Mouse (Mus musculus) liver, embryonic 13.5 days (tissue): ENCODE data around the gene Ccdc28b. TPM values are rescaled to one million over a fixed set of nuclear protein-coding genes. Genes with fewer than 3 reads are reported as not detected.

ENCODE experiments used
- ATAC-seq: fragments of 200-750 bp; cut with Nextera tagmentation; 2 replicates; pipeline ENCODE4 v1.8.0; 2017; ENCODE audit warnings: low read depth, mild to moderate bottlenecking, moderate number of reproducible peaks, moderate library complexity
- DNase-seq: peaks from one replicate; pipeline ENCODE4 v3.0.0; 2022
- H3K27ac ChIP-seq: fragments of 300-500 bp; sonication (generic); 2 replicates; pipeline ENCODE4 v1.5.1; 2015; ENCODE audit warnings: moderate library complexity, mild to moderate bottlenecking, inconsistent platforms
- H3K27me3 ChIP-seq: fragments of 300-500 bp; sonication (generic); 2 replicates; pipeline ENCODE4 v1.6.1; 2015; ENCODE audit warnings: mild to moderate bottlenecking, inconsistent platforms
- H3K36me3 ChIP-seq: fragments of 300-500 bp; sonication (generic); 2 replicates; pipeline ENCODE4 v1.6.1; 2015; ENCODE audit warnings: mild to moderate bottlenecking, inconsistent platforms
- H3K4me1 ChIP-seq: fragments of 300-500 bp; sonication (generic); replicated peaks from 2 replicates; pipeline ENCODE4 v1.6.1; 2015; ENCODE audit warnings: inconsistent platforms
- H3K4me2 ChIP-seq: fragments of 300-500 bp; sonication (generic); 2 replicates; pipeline ENCODE4 v1.6.1; 2015; ENCODE audit warnings: inconsistent platforms, mild to moderate bottlenecking, moderate library complexity
- H3K4me3 ChIP-seq: fragments of 300-500 bp; sonication (generic); replicated peaks from 2 replicates; pipeline ENCODE4 v1.5.1; 2015; ENCODE audit warnings: mild to moderate bottlenecking, inconsistent platforms
- H3K9ac ChIP-seq: fragments of 300-500 bp; sonication (generic); 2 replicates; pipeline ENCODE4 v1.6.1; 2015; ENCODE audit warnings: mild to moderate bottlenecking, inconsistent platforms
- H3K9me3 ChIP-seq: fragments of 300-500 bp; sonication (generic); replicated peaks from 2 replicates; pipeline ENCODE4 v1.6.1; 2016; ENCODE audit warnings: inconsistent platforms
- WGBS: fragments of 180-500 bp; shearing (Covaris S2); methylation state at CpG from one replicate; pipeline ENCODE4 v1.1.7; 2015; ENCODE audit not compliant: insufficient replicate concordance; 5-methylcytosine and 5-hydroxymethylcytosine counted together
- polyA plus RNA-seq: library from polyadenylated mRNA; unstranded; fragments of >200 nt; fragmentation: Nextera tagmentation; extraction: Ambion mirVana; gene quantifications from 2 replicates; pipeline ENCODE4 v1.2.1, GENCODE M21; 2015

Gene Ccdc28b
- polyA plus RNA-seq, 1 experiment from 2014 or later, result 13.9 TPM

GRCm38 (mm10) chr4:129640638-129641467, 17.1 kb upstream of the Ccdc28b start, which contains the start of gene Txlna:
Gene Txlna (minus strand): TSS chr4:129641065.
- Histone ChIP-seq H3K9me3 (no peaks in the 10 kb centered on the region), H3K4me3 (peak within 1 kb of the TSS; percentile 73), H3K27ac (peak within 1 kb of the TSS; percentile 87), H3K4me2 (peak within 1 kb of the TSS; percentile 88), H3K36me3 (peaks cover 41% of the 10 kb centered on the region), H3K9ac (peak within 1 kb of the TSS; percentile 83), H3K4me1 (peaks cover 33% of the 10 kb centered on the region), H3K27me3 (no peaks in the 10 kb centered on the region)
- ATAC-seq (peak; percentile 90), DNase-seq (peak; percentile 95)
- under 1% methylated on average over 59 of the region's 60 CpGs for WGBS

DNA sequence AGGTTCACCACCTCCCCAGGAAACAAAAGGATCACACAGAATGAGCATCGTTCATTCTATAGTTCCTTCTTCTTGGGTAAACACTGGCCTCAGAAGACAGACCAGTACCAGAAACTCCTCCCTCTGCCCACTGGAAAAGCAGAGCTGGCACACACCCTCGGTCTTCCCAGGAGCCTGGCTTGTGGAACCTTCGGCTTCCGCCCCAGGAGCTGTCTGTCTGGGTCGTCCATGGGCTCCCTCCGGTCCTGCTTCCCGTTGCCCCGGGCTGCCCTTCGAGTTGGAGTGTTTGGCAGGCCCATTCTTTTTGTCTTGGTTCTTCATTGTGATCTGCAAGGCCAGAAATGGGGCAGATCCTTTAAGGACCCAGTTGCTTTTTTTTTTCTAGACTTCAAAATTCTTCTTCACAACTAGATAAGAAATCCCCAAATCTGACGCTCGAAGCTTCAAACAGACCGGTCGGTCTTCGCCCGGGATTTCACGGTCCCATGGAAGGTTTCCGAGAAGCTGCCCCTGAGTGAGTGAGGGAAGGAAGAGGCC, 16.4 kb upstream of the Ccdc28b start:
- Histone ChIP-seq H3K4me2 (peak overlapping the region; percentile 88), H3K4me3 (peak overlapping the region; percentile 73), H3K36me3 (peaks cover 45% of the 10 kb centered on the region), H3K4me1 (peaks cover 33% of the 10 kb centered on the region), H3K9ac (peak overlapping the region; percentile 83), H3K9me3 (no peaks in the 10 kb centered on the region), H3K27ac (peak overlapping the region; percentile 87), H3K27me3 (no peaks in the 10 kb centered on the region)
- DNase-seq, result no peak
- ATAC-seq, result no peak
- 1% methylated on average over 17 of the region's 17 CpGs for WGBS

GRCm38 (mm10) chr4:129639221-129639620, 15.5 kb upstream of the Ccdc28b start:
- Histone ChIP-seq H3K4me1 (peaks cover 41% of the 10 kb centered on the region), H3K9me3 (no peaks in the 10 kb centered on the region), H3K9ac (peak overlapping the region; percentile 83), H3K27ac (0 out of 2 replicates have a peak overlapping the region, but pooled peaks have one; percentile 87), H3K27me3 (no peaks in the 10 kb centered on the region), H3K36me3 (peaks cover 54% of the 10 kb centered on the region), H3K4me2 (peak overlapping the region; percentile 88), H3K4me3 (peak overlapping the region; percentile 73)
- ATAC-seq (no peak), DNase-seq (no peak)
- 83% methylated on average over 15 of the region's 15 CpGs for WGBS

DNA sequence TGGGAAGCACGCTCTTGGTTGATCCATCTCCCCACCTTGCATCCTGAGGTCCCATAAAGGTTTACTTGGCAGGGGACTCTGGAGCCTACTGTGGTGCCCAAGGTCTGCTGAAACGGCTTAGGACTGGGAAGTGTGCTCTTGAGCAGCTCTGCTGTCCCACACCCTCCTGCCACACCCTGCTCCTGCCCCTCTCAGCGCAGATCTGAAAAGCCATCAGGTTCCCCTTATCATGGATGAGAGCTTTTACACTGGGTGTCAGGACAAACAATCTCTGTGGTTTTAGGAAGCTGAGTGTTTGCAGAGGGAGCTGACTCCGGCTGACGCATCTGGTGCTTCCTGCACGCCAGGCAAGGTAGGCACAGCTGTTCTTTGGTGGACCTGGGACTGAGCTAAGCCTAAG, 10.1 kb upstream of the Ccdc28b start:
- peaks cover 28% of the 10 kb centered on the region for H3K4me1 ChIP-seq
- H3K27me3 ChIP-seq, result no peaks in the 10 kb centered on the region
- 43% methylated on average over 6 of the region's 6 CpGs for WGBS
- no peaks in the 10 kb centered on the region for H3K9me3 ChIP-seq
- H3K36me3 ChIP-seq, result peaks cover 98% of the 10 kb centered on the region
- peak overlapping the region; percentile 40; the same call in 1 of the 2 replicates for H3K9ac ChIP-seq
- H3K4me2 ChIP-seq, result peak overlapping the region; percentile 44
- DNase-seq, result no peak
- ATAC-seq, result peak; percentile 87
- peak overlapping the region; percentile 53 for H3K27ac ChIP-seq
- H3K4me3 ChIP-seq, result 0 out of 2 replicates have a peak overlapping the region, but pooled peaks have one; percentile 10

- H3K4me2 ChIP-seq, result no peak overlapping the region
- DNase-seq (no peak), ATAC-seq (no peak)
- peaks cover 20% of the 10 kb centered on the region for H3K4me1 ChIP-seq
- H3K27ac ChIP-seq, result no peak overlapping the region
- WGBS, result 91% methylated on average over 12 of the region's 12 CpGs
- no peaks in the 10 kb centered on the region for H3K9me3 ChIP-seq
- no peaks in the 10 kb centered on the region for H3K27me3 ChIP-seq
- no peak overlapping the region for H3K9ac ChIP-seq
- H3K4me3 ChIP-seq, result no peak overlapping the region
- H3K36me3 ChIP-seq, result peaks cover 99% of the 10 kb centered on the region
Measured at GRCm38 (mm10) chr4:129631867-129632266, 8.1 kb upstream of the Ccdc28b start.

- no peak overlapping the region for H3K9ac ChIP-seq
- WGBS, result 93% methylated on average over 4 of the region's 4 CpGs
- DNase-seq, result no peak
- peaks cover 99% of the 10 kb centered on the region for H3K36me3 ChIP-seq
- H3K4me1 ChIP-seq, result peaks cover 29% of the 10 kb centered on the region
- no peak for ATAC-seq
- no peak overlapping the region for H3K4me2 ChIP-seq
- H3K27me3 ChIP-seq, result no peaks in the 10 kb centered on the region
- no peak overlapping the region for H3K27ac ChIP-seq
- no peak overlapping the region for H3K4me3 ChIP-seq
- no peaks in the 10 kb centered on the region for H3K9me3 ChIP-seq
Measured at GRCm38 (mm10) chr4:129630944-129631343, 7.2 kb upstream of the Ccdc28b start.

- no peak overlapping the region for H3K4me2 ChIP-seq
- peaks cover 51% of the 10 kb centered on the region for H3K36me3 ChIP-seq
- WGBS, result 72% methylated on average over 6 of the region's 6 CpGs
Measured at GRCm38 (mm10) chr4:129626035-129626434, 2.3 kb upstream of the Ccdc28b start.

GRCm38 (mm10) chr4:129625496-129625895, 1.7 kb upstream of the Ccdc28b start:
- Histone ChIP-seq H3K9me3 (no peaks in the 10 kb centered on the region), H3K4me3 (no peak overlapping the region), H3K4me2 (peak overlapping the region; percentile 75), H3K4me1 (peaks cover 55% of the 10 kb centered on the region), H3K36me3 (peaks cover 46% of the 10 kb centered on the region), H3K9ac (peak overlapping the region; percentile 64; the same call in 1 of the 2 replicates), H3K27ac (peak overlapping the region; percentile 88), H3K27me3 (no peaks in the 10 kb centered on the region)
- ATAC-seq (no peak), DNase-seq (no peak)
- 41% methylated on average over 4 of the region's 4 CpGs for WGBS

More at GRCm38 (mm10) chr4:129626035-129626434, 2.3 kb upstream of the Ccdc28b start:
- Histone ChIP-seq H3K27me3 (no peaks in the 10 kb centered on the region), H3K4me3 (no peak overlapping the region), H3K27ac (no peak overlapping the region), H3K9me3 (no peaks in the 10 kb centered on the region), H3K4me1 (peaks cover 51% of the 10 kb centered on the region), H3K9ac (no peak overlapping the region)
- DNase-seq (no peak), ATAC-seq (no peak)

DNA sequence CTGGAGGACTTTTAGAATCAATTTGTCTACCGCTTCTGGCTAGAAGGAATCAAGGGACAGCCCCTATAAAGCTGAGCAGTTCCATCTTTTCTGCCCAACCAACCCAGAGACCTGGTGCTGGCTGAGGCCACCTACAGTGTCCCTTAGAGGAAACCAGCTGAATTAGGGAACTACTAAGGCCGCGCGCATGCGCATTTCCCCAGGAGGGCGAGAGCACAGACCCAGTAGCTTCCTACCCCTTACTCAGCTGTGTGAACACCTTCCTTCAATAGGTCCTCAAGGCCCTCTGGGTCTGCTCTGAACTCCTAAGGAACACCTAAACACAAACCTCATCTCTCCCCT, 1.3 kb upstream of the Ccdc28b start:
- peak; percentile 7; the same call in 1 of the 2 replicates for ATAC-seq
- WGBS, result under 1% methylated on average over 6 of the region's 6 CpGs
- DNase-seq, result no peak

GRCm38 (mm10) chr4:129624281-129625028, 708 bp upstream of the Ccdc28b start:
- Histone ChIP-seq H3K27ac (peak overlapping the region; percentile 88), H3K9me3 (no peaks in the 10 kb centered on the region), H3K4me1 (peaks cover 55% of the 10 kb centered on the region), H3K36me3 (peaks cover 36% of the 10 kb centered on the region), H3K4me2 (peak overlapping the region; percentile 75), H3K9ac (peak overlapping the region; percentile 71), H3K27me3 (no peaks in the 10 kb centered on the region), H3K4me3 (peak overlapping the region; percentile 62)
- 1% methylated on average over 18 of the region's 18 CpGs for WGBS
- peak; percentile 87 for DNase-seq
- peak; percentile 97 for ATAC-seq

More for the DNA sequence above, 1.3 kb upstream of the Ccdc28b start:
- Histone ChIP-seq H3K4me3 (peak overlapping the region; percentile 62), H3K27me3 (no peaks in the 10 kb centered on the region), H3K36me3 (peaks cover 41% of the 10 kb centered on the region), H3K4me1 (peaks cover 55% of the 10 kb centered on the region), H3K9me3 (no peaks in the 10 kb centered on the region), H3K4me2 (peak overlapping the region; percentile 75), H3K9ac (peak overlapping the region; percentile 64), H3K27ac (peak overlapping the region; percentile 88)
